Mouse (Mus musculus) thymus, adult 18-20 months (tissue): ENCODE measurements at regions not wholly inside any gene's neighbourhood (a gene's known extent, or its start where the extent isn't known, plus 50 kb on each side); places are given as distances from the start of the nearest gene placed in this dataset.

Source experiments
- DNase-seq, 2 experiments: peaks; one replicate each; pipeline ENCODE4 v3.0.0; 2022; ENCODE audit warnings: mixed read lengths in 2 of 2

DNA sequence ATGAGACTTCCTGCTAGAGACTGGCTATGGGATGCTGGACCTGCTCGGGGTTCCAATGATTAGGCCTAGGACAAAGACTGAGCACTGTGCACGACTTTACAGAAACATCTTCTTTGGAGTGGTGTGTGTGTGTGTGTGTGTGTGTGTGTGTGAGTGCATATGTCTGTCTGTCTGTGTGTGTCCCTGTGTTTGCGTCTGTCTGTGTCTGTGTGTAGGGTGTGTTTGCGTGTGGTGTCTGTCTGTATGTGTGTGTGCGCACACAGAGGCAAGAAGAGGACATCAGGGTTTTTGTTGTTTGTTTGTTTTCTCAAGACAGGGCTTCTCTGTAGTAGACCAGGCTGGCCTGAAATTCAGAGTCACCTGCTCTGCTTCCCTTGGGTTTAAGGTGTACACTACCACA, 51.9 kb upstream of the Slco4a1 start:
- no peak for DNase-seq

GRCm38 (mm10) chr2:180403621-180404020, 52.4 kb upstream of the Slco4a1 start:
- no peak for DNase-seq

DNA sequence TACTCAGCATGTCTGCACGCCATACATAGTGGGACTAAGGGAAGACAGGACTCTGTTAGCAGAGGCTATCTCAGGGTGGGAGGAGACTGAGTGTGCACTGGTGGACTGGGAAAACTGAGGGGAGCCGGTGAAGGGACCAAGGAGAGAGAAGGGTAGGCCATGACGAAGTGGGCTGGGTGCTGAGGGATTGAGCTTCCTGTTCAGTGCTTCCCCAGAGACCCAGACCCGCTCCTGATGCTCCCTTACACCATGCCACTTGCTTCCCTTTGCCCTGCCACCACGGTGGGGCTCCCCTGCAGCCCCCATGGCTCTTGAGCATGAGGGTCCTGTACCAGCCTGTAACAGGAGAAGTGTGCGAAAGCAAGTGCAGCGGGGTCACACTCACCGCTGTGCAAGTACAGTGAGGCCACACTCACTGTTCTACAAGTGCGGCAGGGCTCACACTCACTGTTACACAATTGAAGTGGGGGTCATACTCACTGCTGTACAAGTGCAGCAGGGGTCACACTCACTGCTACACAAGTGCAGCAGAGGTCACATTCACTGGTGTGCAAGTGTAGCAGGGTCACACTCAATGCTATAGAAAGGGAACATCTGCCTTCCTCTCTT, 53.1 kb upstream of the Slco4a1 start:
- no peak for DNase-seq

DNA sequence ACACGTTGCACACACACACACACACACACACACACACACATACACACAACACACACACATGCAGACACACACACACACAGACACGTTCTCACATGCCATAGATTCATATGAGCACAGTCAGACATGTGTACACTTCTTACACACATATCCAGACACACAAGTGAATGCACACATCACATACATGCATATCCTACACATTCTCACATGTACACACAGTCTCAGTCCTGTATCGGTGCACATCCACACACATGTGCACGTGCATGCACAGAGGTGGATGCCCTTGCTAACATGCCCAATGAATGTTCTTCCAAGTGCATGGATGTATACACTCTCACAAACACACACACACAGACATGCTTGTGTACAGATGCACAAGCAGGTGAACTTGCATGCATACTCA, 53.6 kb upstream of the Slco4a1 start:
- no peak for DNase-seq

GRCm38 (mm10) chr2:180401409-180402391, 54.3 kb upstream of the Slco4a1 start:
- no peak for DNase-seq

DNA sequence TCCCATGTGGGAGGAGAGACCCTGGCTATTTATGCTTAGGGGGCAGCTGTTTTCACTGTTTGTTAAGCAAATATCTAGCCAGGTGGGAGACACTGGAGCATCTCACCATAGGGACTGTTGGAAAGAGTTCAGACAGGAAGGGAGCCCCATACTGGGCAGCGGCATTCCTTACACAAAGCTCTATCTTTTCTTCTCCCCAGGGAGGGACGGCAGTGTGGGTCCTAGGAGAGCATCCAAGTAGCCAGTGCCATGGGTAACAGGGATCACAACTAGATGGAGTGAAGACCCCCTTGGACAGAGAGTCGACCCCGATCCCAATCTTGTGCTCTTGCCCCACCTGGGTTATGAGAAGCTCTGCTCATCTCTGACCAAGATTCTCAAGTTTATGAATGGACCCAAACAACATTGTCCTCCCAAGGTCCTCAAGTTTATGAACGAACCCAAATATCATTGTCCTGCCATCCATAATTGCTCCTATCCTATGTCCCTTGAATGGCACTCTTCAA, 55.5 kb upstream of the Slco4a1 start:
- no peak for DNase-seq

DNA sequence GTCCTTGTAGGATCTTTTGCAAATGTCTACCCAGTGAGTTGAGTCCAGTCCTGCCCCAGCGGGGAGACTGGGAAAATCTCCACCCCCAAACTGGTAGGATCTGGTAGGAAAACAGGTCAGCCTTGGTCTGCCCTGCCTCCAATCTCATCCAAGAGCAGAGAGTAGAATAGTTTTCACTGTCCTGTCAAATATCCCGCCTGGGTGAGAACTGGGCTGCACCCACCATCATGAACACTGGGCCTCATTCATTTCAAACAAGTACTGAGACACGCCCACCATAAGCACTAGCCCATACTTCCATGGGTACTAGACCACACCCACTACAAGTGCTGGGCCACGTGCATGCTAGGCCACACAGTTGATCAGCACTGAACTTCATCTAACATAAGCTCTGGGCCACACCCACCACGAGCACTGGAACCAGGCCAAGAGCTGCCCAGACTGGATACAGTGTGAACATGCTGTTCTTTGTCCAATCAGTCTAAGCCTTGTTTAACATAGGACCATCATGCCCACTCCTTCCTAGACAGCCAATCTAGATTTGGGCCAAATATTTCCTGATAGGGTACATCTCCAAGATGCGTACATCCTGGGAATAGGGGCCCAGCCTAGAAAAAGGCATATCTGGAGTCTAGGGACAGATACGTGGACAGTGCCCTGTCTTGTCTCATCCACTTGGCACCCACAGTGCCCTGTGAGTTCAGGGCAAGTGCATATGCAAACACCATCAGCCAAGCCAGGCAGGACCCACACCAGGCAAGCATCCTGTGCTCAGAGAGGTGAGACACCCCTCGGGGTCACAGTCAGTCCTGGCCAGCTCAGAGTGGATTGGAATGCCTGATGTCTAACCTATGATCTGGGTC, 56.2 kb upstream of the Slco4a1 start:
- DNase-seq = no peak

DNA sequence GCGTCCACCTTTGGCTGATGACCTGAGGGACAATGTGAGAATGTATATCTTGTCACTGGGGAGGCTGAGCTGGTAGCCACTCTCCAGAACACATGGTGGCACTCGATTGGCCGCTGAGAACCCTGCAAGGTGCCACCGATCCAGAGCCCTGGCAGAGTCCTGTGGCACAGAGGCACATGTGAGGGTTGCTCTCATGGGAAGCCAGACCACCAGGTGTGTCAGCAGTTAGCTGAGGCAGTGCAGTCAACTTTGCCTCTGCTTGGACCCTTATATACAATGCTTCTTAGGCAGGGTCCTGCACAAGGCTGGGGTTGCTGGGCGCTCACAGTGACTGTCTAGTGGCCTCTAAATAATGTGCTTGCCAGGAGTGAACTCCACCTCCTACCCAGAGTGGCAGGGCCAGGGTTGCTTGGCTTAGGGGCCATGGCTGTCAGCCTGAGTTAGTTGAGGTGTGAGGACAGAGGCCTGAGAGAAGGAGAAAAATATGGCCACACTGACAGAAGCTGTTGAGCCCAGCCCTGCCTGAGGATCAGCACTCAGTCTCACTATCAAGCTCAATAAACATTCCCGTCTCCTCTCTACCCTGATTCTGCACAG, 57.1 kb upstream of the Slco4a1 start:
- DNase-seq = no peak

- no peak for DNase-seq
Observed at GRCm38 (mm10) chr2:180398481-180398754, 57.6 kb upstream of the Slco4a1 start.

GRCm38 (mm10) chr2:180397723-180398480, 58.1 kb upstream of the Slco4a1 start:
- DNase-seq = no peak

GRCm38 (mm10) chr2:180396664-180397377, 59.2 kb upstream of the Slco4a1 start:
- no peak for DNase-seq

GRCm38 (mm10) chr2:180396211-180396610, 59.8 kb upstream of the Slco4a1 start:
- no peak for DNase-seq

GRCm38 (mm10) chr2:180395279-180396034, 60.6 kb upstream of the Slco4a1 start:
- DNase-seq = no peak

DNA sequence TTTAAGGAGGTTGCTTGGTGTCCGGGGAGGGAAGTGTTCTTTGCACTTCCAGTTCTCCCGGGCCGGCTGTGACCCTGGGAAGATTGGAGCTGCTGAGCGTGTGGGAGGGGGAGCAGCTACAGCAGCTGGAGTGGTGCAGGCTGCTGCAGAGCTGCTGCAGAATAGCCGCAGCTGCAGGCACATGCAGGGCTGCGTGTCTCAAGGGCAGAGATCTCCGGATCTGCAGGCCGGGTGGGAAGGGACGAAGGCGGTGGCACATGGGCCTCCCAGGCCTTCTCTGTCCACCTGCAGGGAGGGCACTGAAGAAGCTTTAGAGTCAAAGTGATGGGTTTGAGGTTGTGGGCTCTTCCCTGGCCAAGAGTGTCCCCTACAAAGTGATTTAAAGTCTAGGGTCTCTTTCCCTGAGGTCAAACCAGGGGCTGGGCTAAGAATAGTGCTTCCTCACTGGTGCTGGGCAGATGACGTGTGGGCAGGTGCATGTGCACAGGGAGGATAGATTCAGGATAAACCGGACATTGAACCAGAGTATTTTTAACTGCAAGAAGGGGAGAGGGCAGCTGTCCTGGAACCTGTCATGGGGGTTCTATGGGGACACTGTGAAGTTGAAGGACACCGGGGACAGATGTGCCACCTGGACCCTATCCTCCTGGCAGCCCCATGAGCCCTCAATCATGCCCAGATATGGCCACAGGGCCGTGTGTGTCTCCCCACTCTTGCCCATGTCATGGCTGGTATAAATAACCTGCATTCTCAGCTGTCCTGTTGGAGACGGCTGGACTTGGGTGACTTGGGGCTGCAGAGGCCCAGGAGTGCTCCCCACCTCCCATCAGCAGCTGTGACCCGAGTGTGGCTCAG, 58.6 kb upstream of the Gata5 start:
- DNase-seq = no peak

DNA sequence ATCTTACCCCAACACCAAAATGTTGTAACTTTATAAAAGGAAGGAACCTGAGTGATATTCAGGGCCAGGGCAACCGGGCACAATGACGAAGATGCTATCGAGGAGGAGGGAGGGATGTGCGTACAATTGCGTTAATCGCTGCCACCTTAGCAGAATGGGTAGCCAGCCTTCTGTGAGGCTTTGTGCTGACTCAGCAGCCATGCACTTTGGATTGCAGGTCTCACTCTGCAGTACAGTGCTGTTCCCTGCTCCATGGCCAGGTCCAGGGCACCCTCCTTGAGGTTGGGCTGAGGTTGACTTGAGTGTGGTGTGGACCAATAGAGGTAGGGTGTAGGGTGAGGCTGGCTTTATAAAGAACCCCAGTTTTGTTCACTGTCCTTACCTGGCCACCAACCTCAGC, 57.8 kb upstream of the Gata5 start:
- DNase-seq = no peak

DNA sequence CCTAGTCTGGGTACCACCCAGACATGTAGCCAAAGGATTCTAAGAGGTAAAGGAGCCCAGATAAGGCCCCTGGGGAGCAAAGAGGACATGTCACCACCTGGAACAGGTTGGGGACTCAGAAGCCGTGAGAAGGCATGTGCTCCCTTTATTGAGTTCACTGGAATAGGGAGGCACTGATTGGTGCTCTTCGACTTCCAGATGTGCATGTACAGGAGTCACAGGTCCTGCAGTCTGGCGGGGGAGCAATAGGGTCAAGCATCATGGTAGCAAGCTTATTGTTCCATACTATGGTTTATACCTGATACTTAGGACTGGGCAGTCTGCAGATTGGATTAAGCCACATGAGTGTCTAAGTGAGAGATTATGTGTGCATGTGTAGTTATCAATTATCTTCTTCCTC, 56.9 kb upstream of the Gata5 start:
- DNase-seq = no peak

DNA sequence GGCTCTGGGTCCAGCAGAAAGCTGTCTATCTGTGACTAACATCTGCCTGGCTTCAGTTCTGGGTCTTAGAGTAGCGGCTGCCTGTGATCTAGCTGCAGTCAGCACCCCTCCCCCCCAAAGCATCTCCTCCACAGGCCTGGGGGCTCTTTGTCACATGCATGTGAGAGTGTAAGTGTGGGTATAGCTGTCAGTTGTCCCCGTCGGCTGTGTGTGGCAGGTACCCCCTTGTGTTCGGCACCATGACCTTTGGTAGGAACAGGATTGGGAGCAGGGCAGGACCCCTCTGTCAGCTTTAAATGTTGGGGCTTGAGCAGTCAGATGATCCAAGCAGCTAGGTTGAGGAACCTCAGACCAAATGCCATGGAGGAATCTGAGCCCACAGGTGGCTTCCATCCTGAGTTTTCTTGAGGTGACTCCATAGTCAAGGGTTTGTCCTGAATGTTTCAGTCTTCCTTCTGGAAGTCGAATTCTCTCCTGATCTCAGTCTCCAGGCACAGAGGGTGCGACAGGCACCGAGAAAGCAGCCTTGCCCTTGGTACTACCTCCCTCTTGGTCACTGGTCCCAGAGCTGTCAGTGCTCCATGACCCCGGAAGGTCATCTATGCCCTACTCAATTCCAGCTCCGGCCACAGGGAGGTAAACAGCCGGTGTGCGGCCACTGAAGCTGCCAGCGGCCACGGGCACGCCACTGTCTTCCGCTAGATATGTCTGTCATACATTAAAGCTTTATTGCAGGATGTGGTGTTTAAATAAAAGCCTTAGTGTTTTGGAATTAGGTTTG, 55.9 kb upstream of the Gata5 start:
- DNase-seq = no peak

DNA sequence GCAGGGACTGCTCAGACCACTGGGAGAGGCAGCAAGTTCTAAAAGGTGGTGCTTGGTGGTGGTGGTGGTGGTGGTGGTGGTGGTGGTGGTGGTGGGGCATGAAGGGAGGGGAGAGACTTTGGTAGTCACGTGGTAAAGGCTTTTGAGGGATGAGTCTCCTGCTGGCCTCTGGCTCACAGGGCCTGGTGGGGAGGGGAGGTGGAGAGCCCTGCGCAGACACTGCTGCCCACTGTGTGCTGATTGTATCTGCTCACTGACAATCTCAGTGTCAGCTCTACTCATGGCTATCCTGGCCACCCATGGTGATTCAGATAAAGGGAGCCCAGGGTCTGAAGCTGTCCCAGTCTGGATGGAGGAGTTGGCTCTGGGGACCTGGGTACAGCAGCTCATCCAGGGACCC, 55.0 kb upstream of the Gata5 start:
- no peak for DNase-seq

GRCm38 (mm10) chr2:180389013-180389412, 54.5 kb upstream of the Gata5 start:
- no peak for DNase-seq
